Mouse (Mus musculus): ENCODE results near the gene Krt20. TPM values are rescaled to one million over a fixed set of nuclear protein-coding genes. Genes with fewer than 3 reads are reported as not detected.

Krt20 gene
- polyA plus RNA-seq, 1 experiment = 0.13 TPM

DNA sequence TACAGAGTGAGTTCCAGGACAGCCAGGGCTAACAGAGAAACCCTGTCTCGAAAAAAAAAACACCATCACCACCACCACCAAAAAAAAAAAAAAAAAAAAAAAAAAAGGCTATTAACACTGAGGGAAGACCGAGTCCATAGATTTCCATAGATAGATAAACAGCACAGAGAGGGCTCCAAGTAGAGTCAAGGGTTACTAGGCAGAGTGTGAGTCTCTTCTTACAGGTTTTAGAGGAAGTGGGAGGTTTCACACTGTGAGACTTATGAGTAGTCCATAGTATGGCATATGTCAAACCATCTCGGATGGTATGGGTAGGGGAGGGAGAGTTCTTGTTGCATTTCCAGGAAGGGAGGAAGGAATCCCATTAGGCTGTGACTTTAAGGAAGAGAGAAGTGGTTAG, 39.9 kb downstream of the Krt20 start:
- 61% methylated on average over 3 of the region's 3 CpGs for WGBS
- H3K36me3 ChIP-seq (ENCODE audit: control insufficient read depth, insufficient read depth, low read length) = no peaks in the 10 kb centered on the region
- H3K4me3 ChIP-seq (ENCODE audit: insufficient read depth, low read depth, low read length) = no peak overlapping the region
- H3K27ac ChIP-seq (ENCODE audit: insufficient read depth, low read depth, low read length) = no peak overlapping the region
- no peak for TF ChIP-seq POLR2A (IDR thresholded peaks at IDR 0.05; ENCODE audit: low read depth, low read length)
- TF ChIP-seq CTCF (conservative IDR thresholded peaks at IDR 0.05; ENCODE audit: insufficient read depth, insufficient read length, low read depth, low read length) = no peak
- no peaks in the 10 kb centered on the region for H3K27me3 ChIP-seq (replicated peaks; ENCODE audit: control insufficient read depth, insufficient read depth, low read length)
- H3K4me1 ChIP-seq (ENCODE audit: control insufficient read depth, insufficient read depth, low read length) = no peaks in the 10 kb centered on the region
- DNase-seq = no peak

DNA sequence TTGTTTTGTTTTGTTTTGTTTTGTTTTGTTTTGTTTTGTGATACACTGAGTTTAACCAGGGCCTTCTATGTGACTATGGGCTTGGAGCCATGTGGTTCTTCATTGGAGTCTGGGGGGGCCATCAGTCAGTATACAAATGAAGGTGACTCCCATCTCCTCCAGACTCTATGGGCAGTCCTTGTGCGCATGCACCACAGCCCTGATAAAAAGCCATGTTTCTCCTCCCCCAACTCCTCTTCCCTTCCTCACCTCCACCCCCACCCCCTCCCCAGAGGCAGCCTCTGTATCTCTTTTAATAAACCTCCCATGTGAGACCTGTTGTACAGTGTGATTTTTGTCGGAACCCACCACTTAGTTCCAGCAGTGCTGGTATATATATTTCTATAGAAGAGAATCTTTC, 41.3 kb downstream of the Krt20 start:
- Histone ChIP-seq H3K36me3 (ENCODE audit: control insufficient read depth, insufficient read depth, low read length) (no peaks in the 10 kb centered on the region), H3K27ac (ENCODE audit: insufficient read depth, low read depth, low read length) (no peak overlapping the region), H3K4me1 (ENCODE audit: control insufficient read depth, insufficient read depth, low read length) (no peaks in the 10 kb centered on the region), H3K4me3 (ENCODE audit: insufficient read depth, low read depth, low read length) (no peak overlapping the region), H3K27me3 (replicated peaks; ENCODE audit: control insufficient read depth, insufficient read depth, low read length) (no peaks in the 10 kb centered on the region)
- TF ChIP-seq CTCF (conservative IDR thresholded peaks at IDR 0.05; ENCODE audit: insufficient read depth, insufficient read length, low read depth, low read length) = no peak
- no peak for TF ChIP-seq POLR2A (IDR thresholded peaks at IDR 0.05; ENCODE audit: low read depth, low read length)
- WGBS = 78% methylated on average over 2 of the region's 2 CpGs
- no peak for DNase-seq

DNA sequence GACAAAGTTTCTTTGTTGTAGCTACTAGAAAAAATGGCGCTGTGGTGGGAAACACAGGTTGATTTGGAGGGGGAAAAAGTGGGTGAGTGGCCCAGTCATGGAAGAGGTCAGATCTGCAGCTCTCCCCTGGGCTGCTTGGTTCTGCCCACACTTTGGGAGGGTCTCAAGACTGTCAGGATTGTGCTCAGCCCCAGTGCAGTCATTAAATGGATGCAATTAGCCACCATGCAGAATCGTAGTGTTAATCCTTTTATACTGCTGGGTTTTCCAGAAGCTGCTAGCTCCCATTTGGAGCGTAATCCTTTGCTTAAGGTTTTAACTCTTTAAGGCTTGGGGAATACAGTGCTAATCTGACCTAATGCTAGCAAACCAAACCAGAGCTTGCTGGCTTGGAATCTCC, 41.9 kb downstream of the Krt20 start:
- Histone ChIP-seq H3K4me1 (ENCODE audit: control insufficient read depth, insufficient read depth, low read length) (no peaks in the 10 kb centered on the region), H3K36me3 (ENCODE audit: control insufficient read depth, insufficient read depth, low read length) (no peaks in the 10 kb centered on the region), H3K4me3 (ENCODE audit: insufficient read depth, low read depth, low read length) (no peak overlapping the region), H3K27ac (ENCODE audit: insufficient read depth, low read depth, low read length) (no peak overlapping the region), H3K27me3 (replicated peaks; ENCODE audit: control insufficient read depth, insufficient read depth, low read length) (no peaks in the 10 kb centered on the region)
- no peak for DNase-seq
- TF ChIP-seq CTCF (conservative IDR thresholded peaks at IDR 0.05; ENCODE audit: insufficient read depth, insufficient read length, low read depth, low read length) = no peak
- 42% methylated on average over 3 of the region's 3 CpGs for WGBS

DNA sequence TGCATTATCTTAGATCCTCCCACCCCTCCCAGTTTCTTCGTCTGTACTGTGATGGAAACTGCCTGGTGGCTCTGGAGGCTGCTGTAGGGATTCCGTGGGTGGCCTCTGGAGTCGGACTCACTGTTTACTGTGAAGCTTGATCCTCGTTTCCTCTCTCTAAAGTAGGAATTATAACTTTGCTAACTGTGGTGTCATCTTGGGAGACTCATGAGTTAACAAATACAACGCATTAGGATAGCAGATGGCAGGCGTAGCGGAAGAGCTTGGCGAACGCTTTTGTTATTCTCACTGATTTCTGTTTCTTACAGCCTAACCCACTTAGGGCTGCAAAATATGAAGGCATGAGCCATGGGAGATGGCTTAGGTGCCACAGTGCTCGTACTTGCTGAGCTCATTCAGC, 45.5 kb downstream of the Krt20 start:
- Histone ChIP-seq H3K4me3 (ENCODE audit: insufficient read depth, low read depth, low read length) (no peak overlapping the region), H3K27ac (ENCODE audit: insufficient read depth, low read depth, low read length) (no peak overlapping the region), H3K4me1 (ENCODE audit: control insufficient read depth, insufficient read depth, low read length) (no peaks in the 10 kb centered on the region), H3K27me3 (replicated peaks; ENCODE audit: control insufficient read depth, insufficient read depth, low read length) (no peaks in the 10 kb centered on the region), H3K36me3 (ENCODE audit: control insufficient read depth, insufficient read depth, low read length) (no peaks in the 10 kb centered on the region)
- no peak for DNase-seq
- WGBS = 77% methylated on average over 10 of the region's 10 CpGs
- TF ChIP-seq CTCF (conservative IDR thresholded peaks at IDR 0.05; ENCODE audit: insufficient read depth, insufficient read length, low read depth, low read length) (no peak), POLR2A (IDR thresholded peaks at IDR 0.05; ENCODE audit: low read depth, low read length) (no peak)

DNA sequence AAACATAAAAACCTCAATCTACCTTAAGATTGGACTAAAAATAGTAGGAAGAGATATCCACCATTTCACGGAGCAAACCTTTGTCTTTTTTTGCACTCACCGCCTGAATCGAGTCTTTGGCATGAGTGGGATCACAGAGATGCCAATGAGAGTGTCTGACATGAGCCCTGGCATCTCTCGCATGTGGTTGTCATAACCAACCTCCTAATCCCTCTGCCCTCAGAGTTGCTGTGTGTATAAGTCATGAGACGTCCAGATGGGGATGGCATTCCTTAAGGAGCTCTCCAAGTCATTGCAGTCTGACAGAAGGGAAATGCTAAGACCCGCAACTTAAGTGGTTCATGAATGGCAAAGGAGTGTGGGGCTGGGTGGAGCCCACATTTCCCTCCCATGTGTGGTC, 46.6 kb downstream of the Krt20 start:
- DNase-seq = no peak
- Histone ChIP-seq H3K27me3 (replicated peaks; ENCODE audit: control insufficient read depth, insufficient read depth, low read length) (no peaks in the 10 kb centered on the region), H3K4me1 (ENCODE audit: control insufficient read depth, insufficient read depth, low read length) (no peaks in the 10 kb centered on the region), H3K27ac (ENCODE audit: insufficient read depth, low read depth, low read length) (no peak overlapping the region), H3K4me3 (ENCODE audit: insufficient read depth, low read depth, low read length) (no peak overlapping the region), H3K36me3 (ENCODE audit: control insufficient read depth, insufficient read depth, low read length) (no peaks in the 10 kb centered on the region)
- TF ChIP-seq CTCF (conservative IDR thresholded peaks at IDR 0.05; ENCODE audit: insufficient read depth, insufficient read length, low read depth, low read length) (no peak), POLR2A (IDR thresholded peaks at IDR 0.05; ENCODE audit: low read depth, low read length) (no peak)
- WGBS = 81% methylated on average over 6 of the region's 6 CpGs

- H3K4me3 ChIP-seq (ENCODE audit: insufficient read depth, low read depth, low read length) = no peak overlapping the region
- no peaks in the 10 kb centered on the region for H3K27me3 ChIP-seq (replicated peaks; ENCODE audit: control insufficient read depth, insufficient read depth, low read length)
- H3K36me3 ChIP-seq (ENCODE audit: control insufficient read depth, insufficient read depth, low read length) = no peaks in the 10 kb centered on the region
- no peaks in the 10 kb centered on the region for H3K4me1 ChIP-seq (ENCODE audit: control insufficient read depth, insufficient read depth, low read length)
- no peak overlapping the region for H3K27ac ChIP-seq (ENCODE audit: insufficient read depth, low read depth, low read length)
- WGBS = 65% methylated on average over 7 of the region's 7 CpGs
- DNase-seq = no peak
- TF ChIP-seq POLR2A (IDR thresholded peaks at IDR 0.05; ENCODE audit: low read depth, low read length) (no peak), CTCF (conservative IDR thresholded peaks at IDR 0.05; ENCODE audit: insufficient read depth, insufficient read length, low read depth, low read length) (no peak)
Measured at GRCm38 (mm10) chr11:99390866-99391265, 47.1 kb downstream of the Krt20 start.

- Histone ChIP-seq H3K27ac (ENCODE audit: insufficient read depth, low read depth, low read length) (no peak within 1 kb of the TSS), H3K4me3 (ENCODE audit: insufficient read depth, low read depth, low read length) (no peak within 1 kb of the TSS), H3K27me3 (replicated peaks; ENCODE audit: control insufficient read depth, insufficient read depth, low read length) (no peaks in the 10 kb centered on the region), H3K4me1 (ENCODE audit: control insufficient read depth, insufficient read depth, low read length) (no peaks in the 10 kb centered on the region), H3K36me3 (ENCODE audit: control insufficient read depth, insufficient read depth, low read length) (no peaks in the 10 kb centered on the region)
- WGBS = 81% methylated on average over 4 of the region's 4 CpGs
- DNase-seq = no peak
- TF ChIP-seq CTCF (conservative IDR thresholded peaks at IDR 0.05; ENCODE audit: insufficient read depth, insufficient read length, low read depth, low read length) (no peak), POLR2A (IDR thresholded peaks at IDR 0.05; ENCODE audit: low read depth, low read length) (no peak)
Measured at GRCm38 (mm10) chr11:99389264-99389663, 48.7 kb downstream of the Krt20 start, which contains the start of gene Krt10. TSS of gene Krt10 (minus strand) at chr11:99389364.

DNA sequence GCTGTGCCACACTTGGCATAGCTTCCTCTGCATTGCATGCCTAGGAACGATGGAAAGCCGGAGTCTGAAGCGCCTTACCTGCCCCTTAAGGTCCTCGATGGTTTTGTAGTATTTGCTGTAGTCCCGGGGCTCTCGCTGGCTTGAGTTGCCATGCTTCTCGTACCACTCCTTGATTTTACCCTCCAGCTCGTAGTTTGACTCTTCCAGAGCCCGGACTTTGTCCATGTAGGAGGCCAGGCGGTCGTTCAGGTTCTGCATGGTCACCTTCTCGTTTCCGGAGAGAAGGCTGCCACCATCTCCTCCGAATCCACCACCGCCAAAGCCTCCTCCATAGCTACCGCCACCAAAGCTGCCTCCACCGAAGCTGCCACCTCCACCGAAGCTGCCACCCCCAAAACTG, 49.3 kb downstream of the Krt20 start:
- no peak for TF ChIP-seq CTCF (conservative IDR thresholded peaks at IDR 0.05; ENCODE audit: insufficient read depth, insufficient read length, low read depth, low read length)
- no peak for TF ChIP-seq POLR2A (IDR thresholded peaks at IDR 0.05; ENCODE audit: low read depth, low read length)
- Histone ChIP-seq H3K4me3 (ENCODE audit: insufficient read depth, low read depth, low read length) (no peak overlapping the region), H3K27me3 (replicated peaks; ENCODE audit: control insufficient read depth, insufficient read depth, low read length) (no peaks in the 10 kb centered on the region), H3K4me1 (ENCODE audit: control insufficient read depth, insufficient read depth, low read length) (no peaks in the 10 kb centered on the region), H3K27ac (ENCODE audit: insufficient read depth, low read depth, low read length) (no peak overlapping the region), H3K36me3 (ENCODE audit: control insufficient read depth, insufficient read depth, low read length) (no peaks in the 10 kb centered on the region)
- peak; percentile 61 for DNase-seq
- 68% methylated on average over 18 of the region's 18 CpGs for WGBS
